Comparison of ENCODE assay signal across 17 mouse cellular contexts in genomic region chr12:107982306-107982705, GRCm38 (mm10). TPM values are rescaled to one million over a fixed set of nuclear protein-coding genes. Genes with fewer than 3 reads are reported as not detected.
A peak's percentile ranks its signal among the peaks of the same experiment; 100 is the strongest.
DNase-seq lines count a peak whose midpoint lies in the region; ATAC-seq and TF ChIP-seq lines count a peak whose summit lies in the region.
"Had no signal": no experiment of that assay in that cellular context is flagged by ENCODE, and none has a peak within 500 bp of the region (broad histone marks: within the 10 kb centered on the region; RNA-seq: fewer than 3 reads in every experiment).

No protein-coding gene starts in this region.

- H3K27ac ChIP-seq in layer of hippocampus, adult 2 months, result peak overlapping the region; percentile 51; the same call in 1 of the 2 replicates
- 0 out of 2 replicates have a peak overlapping the region, but pooled peaks have one; percentile 87 for H3K27ac ChIP-seq in embryonic facial prominence, embryonic 12.5 days
- H3K27ac ChIP-seq: heart, adult 2 months had no signal

- WGBS in embryonic facial prominence, embryonic 12.5 days, result 68% methylated on average over 9 of the region's 9 CpGs

- H3K4me2 ChIP-seq in embryonic facial prominence, embryonic 12.5 days (replicated peaks), result no peak overlapping the region

- peak; percentile 64 for ATAC-seq in CD4-positive, CD25-positive, alpha-beta regulatory T cell, adult 4 months
- ATAC-seq in embryonic facial prominence, embryonic 12.5 days (ENCODE audit: insufficient number of reproducible peaks, insufficient read depth, low FRiP score, low TSS enrichment), result no peak
- peak; percentile 53 for ATAC-seq in inflammation-experienced regulatory T-cells, adult 6 months
- ATAC-seq: liver, postnatal 0 days; Patski had no signal

- H3K9me3 ChIP-seq in embryonic facial prominence, embryonic 12.5 days, result no peaks in the 10 kb centered on the region

- no peak for DNase-seq in layer of hippocampus, adult 2 months (ENCODE audit: low spot score in 2 of 2)
- DNase-seq in layer of hippocampus, postnatal 36 days, result no peak
- no peak for DNase-seq in urinary bladder, postnatal 36 days (ENCODE audit: low spot score in 2 of 2)
- no peak for DNase-seq in urinary bladder, postnatal 4 days (ENCODE audit: low spot score in 2 of 2)
- DNase-seq: adrenal gland, postnatal 25 days; cerebellum, adult 11-12 months; cerebellum, postnatal 25 days; heart, adult 2 months; heart, postnatal 36 days; kidney, adult 8-10 months; liver, postnatal 0 days; lung, postnatal 14 days had no signal

- H3K27me3 ChIP-seq in embryonic facial prominence, embryonic 12.5 days, result no peaks in the 10 kb centered on the region

- H3K36me3 ChIP-seq in embryonic facial prominence, embryonic 12.5 days, result peaks cover 4% of the 10 kb centered on the region; the same call in 1 of the 2 replicates

- no peak overlapping the region for H3K4me3 ChIP-seq in layer of hippocampus, adult 2 months
- H3K4me3 ChIP-seq in embryonic facial prominence, embryonic 12.5 days, result no peak overlapping the region
- H3K4me3 ChIP-seq: heart, adult 2 months had no signal

- 0 out of 2 replicates have a peak, but pooled peaks have one; percentile 16 for TF ChIP-seq CTCF in layer of hippocampus, adult 2 months (conservative IDR thresholded peaks at IDR 0.05)

- no peak overlapping the region for H3K9ac ChIP-seq in embryonic facial prominence, embryonic 12.5 days
- H3K9ac ChIP-seq: liver, postnatal 0 days had no signal

- peaks cover 62% of the 10 kb centered on the region for H3K4me1 ChIP-seq in embryonic facial prominence, embryonic 12.5 days

RNA-seq across cellular contexts. Expression of gene Bcl11b, which starts 21.1 kb away (rescaled TPM):
- total RNA-seq in layer of hippocampus, adult 2 months (2021), result 100 to 1,000 TPM; 144 to 145 TPM
- 100 to 1,000 TPM; 134 to 137 TPM for total RNA-seq in layer of hippocampus, postnatal 36 days (2021)
- polyA plus RNA-seq in CD4-positive, CD25-positive, alpha-beta regulatory T cell, adult 4 months (2017; shearing (Covaris generic)), result 10 to 100 TPM; 40.0 to 41.6 TPM
- 39.4 and 41.5 TPM in 2 replicates for polyA plus RNA-seq in embryonic facial prominence, embryonic 12.5 days (2016; fragmentation: Nextera tagmentation; extraction: Ambion mirVana)
- 10 to 100 TPM; 26.0 to 46.3 (median 40.8) TPM for polyA plus RNA-seq in inflammation-experienced regulatory T-cells, adult 6 months (2017; shearing (Covaris generic))
- polyA plus RNA-seq: C2C12; liver, postnatal 0 days had no signal
